Mouse (Mus musculus): ENCODE results near the gene Hspbap1.

Hspbap1 gene

GRCm38 (mm10) chr16:35769878-35770657 is at the start of gene Hspbap1:
TSS of gene Hspbap1 (plus strand) at chr16:35770375.
- in situ Hi-C loops (cut with MboI, MseI) = loop anchor here (25.0 kb wide), 1 partner anchor 1167 kb away; the partner anchor contains the start of gene Hcls1

DNA sequence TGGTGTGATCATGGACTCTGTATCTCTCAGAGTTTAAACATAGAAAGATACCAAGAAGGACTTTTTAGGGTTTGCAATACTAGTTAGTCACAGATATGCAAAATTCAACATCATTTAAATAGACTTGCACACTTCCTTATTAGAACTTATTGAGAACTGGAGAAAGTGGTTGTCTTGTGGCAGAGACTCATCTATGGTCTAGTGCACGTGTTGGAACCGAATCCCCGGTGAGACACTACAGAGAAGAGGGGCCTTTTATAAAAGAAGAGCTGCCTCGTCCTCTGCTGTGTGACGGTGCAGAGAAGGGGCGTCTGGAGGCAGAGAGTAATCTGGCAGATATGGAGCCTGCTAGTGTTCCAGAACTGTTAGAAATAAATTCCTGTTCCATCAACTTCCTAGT is 45.6 kb upstream of the Hspbap1 start:
- in situ Hi-C loops (cut with MboI, MseI) = no loop called here

- in situ Hi-C loops (cut with MboI, MseI) = no loop called here
These were observed 43.6 kb upstream of the Hspbap1 start for GRCm38 (mm10) chr16:35726601-35727000.

DNA sequence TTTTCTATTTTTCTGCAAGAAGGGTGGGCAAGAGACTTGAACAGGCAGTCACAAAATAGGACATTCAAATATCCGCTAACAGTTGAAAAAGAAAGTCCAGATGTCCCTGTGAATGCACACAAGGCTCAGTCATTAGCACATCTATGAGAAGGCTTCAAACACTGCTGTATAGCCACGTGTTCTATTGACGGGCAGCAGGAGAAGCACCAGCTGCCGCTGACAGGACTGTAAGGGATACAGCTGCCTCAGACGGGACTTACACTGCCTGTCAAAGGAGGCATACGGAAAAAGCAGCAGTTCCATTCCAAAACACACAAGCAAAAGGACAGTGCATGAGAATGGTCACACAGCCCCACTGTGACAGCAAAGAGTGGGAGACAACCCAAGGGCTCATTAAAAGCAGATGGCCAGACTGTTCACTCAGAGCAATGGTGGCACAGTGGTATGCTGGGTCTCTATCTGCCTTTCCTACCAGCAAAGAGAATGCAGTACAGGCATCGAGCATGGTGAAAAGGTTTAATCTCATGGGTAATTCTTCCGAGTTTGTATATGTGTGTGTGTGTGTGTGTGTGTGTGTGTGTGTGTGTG is 40.9 kb upstream of the Hspbap1 start:
- in situ Hi-C loops (cut with MboI, MseI) = no loop called here

- in situ Hi-C loops (cut with MboI, MseI) = no loop called here
These were observed 38.1 kb upstream of the Hspbap1 start for GRCm38 (mm10) chr16:35732096-35732495.

DNA sequence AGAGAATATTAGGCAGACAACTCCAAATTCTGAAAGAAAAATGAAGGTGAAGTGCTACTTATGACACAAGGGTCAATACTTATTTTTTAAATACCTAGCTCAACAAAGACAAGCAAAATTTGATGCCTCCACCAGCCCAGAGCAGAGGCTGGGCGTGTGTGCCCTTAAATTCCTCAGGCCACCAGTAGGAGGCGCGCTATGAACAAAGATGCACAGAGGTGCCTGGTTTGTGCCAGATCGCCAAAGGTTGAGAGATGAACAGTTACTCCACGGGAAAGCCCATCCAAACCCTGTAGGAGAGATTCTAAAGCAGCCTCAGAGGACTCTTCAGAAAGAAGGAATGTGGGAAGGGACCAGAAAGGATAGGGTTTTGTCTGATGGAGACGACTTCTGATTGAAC is 36.1 kb upstream of the Hspbap1 start:
- in situ Hi-C loops (cut with MboI, MseI) = no loop called here

DNA sequence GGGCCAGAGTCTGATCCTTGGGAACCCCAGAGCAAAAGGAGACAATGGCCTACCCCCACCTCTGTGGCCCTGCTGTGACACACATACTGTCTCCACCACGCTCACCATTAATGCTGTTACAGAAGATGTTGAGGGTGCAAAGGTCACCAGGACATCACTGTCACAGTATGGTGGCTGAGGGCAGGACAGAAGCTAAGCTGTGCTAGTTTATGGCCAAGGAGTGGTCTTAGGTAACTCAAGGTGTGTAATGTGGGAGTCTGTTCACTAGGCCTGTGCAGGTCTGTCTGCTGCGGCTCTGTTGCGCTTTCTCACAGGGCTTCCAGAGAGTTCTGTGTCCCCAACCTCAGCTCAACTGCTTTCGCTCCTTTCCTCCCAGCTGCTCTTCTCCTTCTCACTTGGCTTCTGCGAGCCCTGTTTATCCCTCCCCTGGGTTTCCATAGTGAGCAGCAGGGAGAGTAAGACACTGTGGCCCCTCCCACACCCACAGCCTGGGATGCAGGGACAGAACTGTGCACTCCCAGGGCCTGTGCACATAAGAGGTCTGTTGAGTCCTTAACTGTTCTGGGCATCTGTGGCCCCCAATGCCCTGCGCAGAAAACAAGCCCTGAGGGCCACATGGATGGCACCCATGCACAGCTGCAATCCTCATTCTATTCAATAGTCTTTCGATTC is 31.9 kb upstream of the Hspbap1 start:
- in situ Hi-C loops (cut with MboI, MseI) = loop anchor here (5.0 kb wide), 1 partner anchor 79 kb away; no protein-coding TSS in a partner anchor

- in situ Hi-C loops (cut with MboI, MseI) = loop anchor here (5.0 kb wide), 1 partner anchor 78 kb away; no protein-coding TSS in a partner anchor
These were observed 30.6 kb upstream of the Hspbap1 start for GRCm38 (mm10) chr16:35739548-35739947.

DNA sequence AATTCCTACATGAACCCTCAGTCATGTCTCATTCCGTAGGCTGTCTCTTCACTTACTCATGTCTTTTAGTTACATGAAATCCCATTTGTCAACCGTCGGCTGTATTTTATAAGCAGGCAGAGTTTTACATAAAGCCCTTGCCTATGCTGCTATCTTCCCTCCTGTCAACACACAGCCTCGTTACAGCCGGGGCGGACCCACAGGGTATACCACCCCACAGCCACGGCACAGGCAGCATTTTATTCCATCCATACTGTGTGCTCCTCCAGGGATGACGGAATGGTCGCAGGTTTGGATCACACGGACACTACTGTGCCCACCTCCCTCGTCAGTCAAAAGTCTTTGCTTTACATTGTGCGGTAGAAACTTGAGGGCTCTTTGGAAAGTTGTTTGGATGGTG is 29.8 kb upstream of the Hspbap1 start:
- in situ Hi-C loops (cut with MboI, MseI) = loop anchor here (5.0 kb wide), 1 partner anchor 327 kb away; no protein-coding TSS in a partner anchor

DNA sequence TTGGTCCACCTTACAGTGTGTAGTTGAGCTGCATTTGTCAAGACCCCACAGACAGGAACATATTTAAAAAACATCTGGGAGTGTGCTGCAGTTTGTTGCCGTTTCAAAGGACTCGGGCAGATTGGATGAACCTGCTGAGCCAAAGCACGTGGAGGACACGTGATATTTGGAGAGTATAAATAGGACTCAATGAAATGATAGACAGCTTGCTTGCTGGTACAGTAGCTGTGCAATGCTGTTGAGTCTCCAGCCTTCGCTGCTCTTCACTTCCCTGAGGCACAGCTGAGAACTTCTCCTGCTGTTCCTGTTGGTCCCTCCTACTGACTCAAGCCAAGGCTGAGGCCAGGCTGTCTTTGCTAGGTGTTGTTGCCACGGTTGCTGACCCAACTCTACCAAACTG is 29.2 kb upstream of the Hspbap1 start:
- in situ Hi-C loops (cut with MboI, MseI) = loop anchor here (5.0 kb wide), 1 partner anchor 326 kb away; no protein-coding TSS in a partner anchor

- in situ Hi-C loops (cut with MboI, MseI) = loop anchor here (5.0 kb wide), 1 partner anchor 326 kb away; no protein-coding TSS in a partner anchor
These were observed 28.6 kb upstream of the Hspbap1 start for GRCm38 (mm10) chr16:35741621-35742020.

DNA sequence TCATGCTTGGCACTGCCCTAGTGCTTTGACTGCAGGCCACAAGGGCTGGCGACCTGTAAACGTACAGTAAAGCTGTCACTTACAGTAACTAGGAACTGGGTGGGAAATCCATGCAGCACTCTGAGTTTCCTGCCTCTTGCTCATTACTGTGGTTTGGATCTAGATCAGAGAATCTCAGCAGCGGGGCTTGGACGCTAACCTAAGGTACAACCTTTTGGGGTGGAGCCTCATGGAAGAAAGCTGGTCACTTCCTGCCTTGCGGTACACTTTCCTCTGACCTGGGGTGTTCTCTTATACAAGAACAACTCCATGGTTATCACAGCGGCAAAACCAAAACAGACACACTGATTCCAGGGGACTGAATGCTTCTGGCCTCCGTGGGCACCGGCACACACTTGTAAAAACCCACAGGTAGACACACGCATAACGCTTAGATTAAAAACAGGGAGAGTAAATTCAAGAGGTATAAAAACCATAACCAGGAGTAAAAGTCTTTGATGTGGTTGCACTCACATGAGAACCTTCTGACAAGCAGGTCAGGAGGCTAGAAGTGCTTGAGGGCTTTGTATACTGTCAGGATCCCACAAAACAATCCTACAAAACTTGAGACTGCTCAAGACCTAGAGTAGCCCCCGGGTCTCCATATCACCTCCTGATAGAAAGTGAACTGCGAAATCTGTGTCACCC is 27.8 kb upstream of the Hspbap1 start:
- in situ Hi-C loops (cut with MboI, MseI) = loop anchor here (5.0 kb wide), 1 partner anchor 325 kb away; no protein-coding TSS in a partner anchor

- in situ Hi-C loops (cut with MboI, MseI) = no loop called here
These were observed 22.5 kb upstream of the Hspbap1 start for GRCm38 (mm10) chr16:35747417-35748236.

DNA sequence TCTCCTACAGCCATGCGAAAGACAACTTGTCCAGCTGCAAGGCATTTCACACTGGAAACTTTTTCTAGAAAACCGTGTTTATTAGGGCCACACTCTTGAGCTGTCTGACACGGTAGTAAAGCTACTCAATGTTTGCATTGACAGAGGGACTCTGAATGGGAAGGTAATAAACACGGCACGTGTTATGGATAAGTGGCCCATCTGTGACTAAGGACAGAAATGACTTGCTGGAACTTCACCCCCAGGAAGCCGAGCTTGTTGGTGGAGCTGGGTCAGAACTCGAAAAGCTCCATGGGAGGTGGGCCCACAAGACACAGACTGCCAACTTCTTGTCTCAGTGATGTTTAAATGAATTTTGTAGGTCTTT is 22.0 kb upstream of the Hspbap1 start:
- in situ Hi-C loops (cut with MboI, MseI) = no loop called here

DNA sequence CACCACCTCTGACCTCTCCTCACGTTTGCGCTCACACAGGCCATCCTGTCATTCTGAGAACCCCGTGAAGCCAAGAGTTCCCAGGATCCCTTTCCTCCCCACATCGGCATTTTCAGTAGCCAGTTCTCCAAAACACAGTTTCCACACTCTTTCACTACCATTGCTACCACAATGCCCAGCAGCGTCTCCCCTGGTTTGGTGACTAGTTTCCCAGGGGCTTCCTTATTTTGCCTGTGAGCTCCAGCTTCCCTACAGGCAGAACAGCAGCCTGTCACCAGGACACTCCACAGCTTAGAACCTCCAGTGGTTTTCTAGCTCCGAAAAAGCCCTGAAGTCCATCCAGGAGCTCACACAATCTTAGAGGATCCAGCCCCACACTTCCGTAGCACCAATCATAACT is 20.8 kb upstream of the Hspbap1 start:
- in situ Hi-C loops (cut with MboI, MseI) = no loop called here

DNA sequence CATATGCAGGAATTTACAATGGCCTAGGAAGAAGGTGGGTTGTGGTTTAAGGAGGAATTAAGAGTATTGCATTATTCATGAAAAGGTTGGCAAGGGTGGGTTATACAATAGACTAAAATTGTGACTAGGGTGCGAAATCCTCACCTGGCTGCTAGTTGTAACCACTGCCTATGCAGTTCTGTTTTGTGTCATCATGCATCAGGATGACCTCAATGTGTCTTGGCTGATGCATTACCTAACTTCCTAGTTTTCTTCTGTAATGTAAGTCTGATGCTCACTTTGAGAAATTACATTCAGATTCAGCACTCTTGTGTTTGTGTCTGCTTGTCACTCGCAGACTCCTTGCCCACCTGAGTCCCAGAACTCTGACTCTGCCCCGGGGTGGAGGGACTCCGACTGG is 18.3 kb upstream of the Hspbap1 start:
- in situ Hi-C loops (cut with MboI, MseI) = loop anchor here (25.0 kb wide), 1 partner anchor 1185 kb away; the partner anchor contains the start of gene Hcls1

DNA sequence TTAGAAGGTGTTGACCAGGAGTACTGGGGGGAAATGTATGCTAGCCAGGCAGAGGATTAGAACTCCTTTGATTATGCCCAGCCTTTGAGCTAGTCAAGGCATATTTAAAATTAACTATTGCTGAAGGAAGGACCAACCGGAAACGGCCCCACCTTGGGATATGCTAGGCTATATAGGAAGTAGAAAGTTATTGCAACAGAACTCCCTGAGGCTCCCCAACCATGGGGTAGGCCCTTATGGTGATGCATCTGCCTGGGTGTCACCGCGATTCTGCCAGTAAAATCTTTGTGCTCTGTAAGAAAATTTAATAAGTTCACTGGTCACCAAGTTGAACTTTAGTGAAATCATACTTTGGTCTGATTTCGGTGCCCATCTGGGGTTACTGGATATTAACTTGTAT is 16.2 kb upstream of the Hspbap1 start:
- in situ Hi-C loops (cut with MboI, MseI) = loop anchor here (25.0 kb wide), 1 partner anchor 1183 kb away; the partner anchor contains the start of gene Hcls1

GRCm38 (mm10) chr16:35755502-35756334 is 14.5 kb upstream of the Hspbap1 start:
- in situ Hi-C loops (cut with MboI, MseI) = loop anchor here (25.0 kb wide), 1 partner anchor 1182 kb away; the partner anchor contains the start of gene Hcls1

DNA sequence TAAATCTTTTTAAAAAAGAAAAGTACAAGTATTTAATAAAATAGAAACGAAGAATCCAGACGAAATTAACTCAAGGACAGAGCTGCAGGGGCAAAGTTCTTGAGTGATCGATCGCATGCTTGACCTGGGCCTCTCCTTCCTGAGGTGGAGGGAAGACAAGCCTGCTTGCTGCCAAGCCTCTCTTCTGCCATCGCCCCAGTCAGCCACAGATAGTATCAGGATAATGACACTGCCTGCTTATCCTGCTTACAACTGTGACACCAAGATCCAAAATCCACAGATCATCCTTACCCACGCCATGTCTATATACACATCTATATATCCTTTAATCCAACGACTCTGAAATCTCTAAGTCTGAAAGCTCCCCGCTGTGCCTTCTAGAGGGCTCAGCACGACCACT is 13.5 kb upstream of the Hspbap1 start:
- in situ Hi-C loops (cut with MboI, MseI) = loop anchor here (25.0 kb wide), 1 partner anchor 1181 kb away; the partner anchor contains the start of gene Hcls1

All from T-helper 2 cell (primary cell).